Comparison of ENCODE assay signal across 15 mouse cellular contexts in the genomic region with DNA sequence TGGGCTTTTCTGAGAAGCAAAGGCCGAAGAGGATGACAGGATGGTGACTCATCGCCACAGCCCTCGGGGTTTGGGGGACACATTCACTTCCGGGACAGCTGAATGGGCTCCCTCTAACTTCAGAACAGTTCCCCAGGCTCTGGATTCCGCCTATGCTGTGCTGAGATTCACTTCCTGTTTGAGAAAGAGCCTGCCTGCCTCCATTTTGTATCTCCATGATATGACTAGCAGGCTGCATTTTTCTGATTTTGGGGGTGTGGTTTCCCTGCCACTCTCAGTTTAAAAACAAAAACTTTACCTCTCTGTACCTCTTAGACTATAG. TPM values are rescaled to one million over a fixed set of nuclear protein-coding genes. Genes with fewer than 3 reads are reported as not detected.
DNase-seq lines count a peak whose midpoint lies in the region; ATAC-seq and TF ChIP-seq lines count a peak whose summit lies in the region.
"Had no signal": no experiment of that assay in that cellular context is flagged by ENCODE, and none has a peak within 500 bp of the region (broad histone marks: within the 10 kb centered on the region; RNA-seq: fewer than 3 reads in every experiment).

No protein-coding gene starts in this region.

- peak overlapping the region; percentile 65 for H3K27ac ChIP-seq in kidney, embryonic 15.5 days
- H3K27ac ChIP-seq in kidney, adult 2 months (ENCODE audit: insufficient read depth, low read depth, low read length), result no peak overlapping the region
- H3K27ac ChIP-seq in neural tube, embryonic 15.5 days (replicated peaks), result peak overlapping the region; percentile 60
- H3K27ac ChIP-seq in forebrain, embryonic 16.5 days (ENCODE audit: low read length), result no peak overlapping the region
- H3K27ac ChIP-seq: embryonic facial prominence, embryonic 12.5 days had no signal

- WGBS in kidney, embryonic 15.5 days, result 24% methylated on average over 5 of the region's 5 CpGs
- WGBS in kidney, adult 2 months, result 40% methylated on average over 5 of the region's 5 CpGs
- 41% methylated on average over 5 of the region's 5 CpGs for WGBS in neural tube, embryonic 15.5 days
- 85% methylated on average over 5 of the region's 5 CpGs for WGBS in forebrain, embryonic 16.5 days

- DNase-seq in kidney, adult 2 months, result no peak
- peak; percentile 9 for DNase-seq in thymus, postnatal 0 days (ENCODE audit: low spot score)
- DNase-seq in thymus, postnatal 36 days, result no peak
- peak; percentile 12 for DNase-seq in induced T-regulatory cell, adult 2 months (ENCODE audit: low read depth)
- DNase-seq in layer of hippocampus, postnatal 25 days (ENCODE audit: extremely low spot score in 1 of 2, low spot score in 1 of 2), result no peak
- DNase-seq: cerebellum, adult 8-10 months; gastrocnemius, postnatal 14 days; lung, adult 2 months; right cerebral cortex, adult 18-20 months had no signal

- H3K36me3 ChIP-seq in kidney, embryonic 15.5 days, result no peaks in the 10 kb centered on the region
- H3K36me3 ChIP-seq in kidney, adult 2 months (ENCODE audit: control insufficient read depth, insufficient read depth, low read length), result no peaks in the 10 kb centered on the region
- H3K36me3 ChIP-seq in neural tube, embryonic 15.5 days, result no peaks in the 10 kb centered on the region
- no peaks in the 10 kb centered on the region for H3K36me3 ChIP-seq in forebrain, embryonic 16.5 days (ENCODE audit: control insufficient read depth, insufficient read depth)
- H3K36me3 ChIP-seq: embryonic facial prominence, embryonic 12.5 days; heart, embryonic 12.5 days had no signal

- no peak overlapping the region for H3K4me2 ChIP-seq in kidney, embryonic 15.5 days
- H3K4me2 ChIP-seq in neural tube, embryonic 15.5 days, result 0 out of 2 replicates have a peak overlapping the region, but pooled peaks have one; percentile 3
- H3K4me2 ChIP-seq in forebrain, embryonic 16.5 days (ENCODE audit: low read length), result no peak overlapping the region
- H3K4me2 ChIP-seq: embryonic facial prominence, embryonic 12.5 days; heart, embryonic 12.5 days had no signal

- no peak for ATAC-seq in kidney, embryonic 15.5 days (replicated peaks; ENCODE audit: low FRiP score)
- no peak for ATAC-seq in neural tube, embryonic 15.5 days (ENCODE audit: low FRiP score)
- no peak for ATAC-seq in forebrain, embryonic 16.5 days
- ATAC-seq: forebrain, embryonic 14.5 days had no signal

- no peak overlapping the region for H3K4me3 ChIP-seq in kidney, embryonic 15.5 days (replicated peaks)
- H3K4me3 ChIP-seq in kidney, adult 2 months (ENCODE audit: insufficient read depth, low read depth, low read length), result no peak overlapping the region
- H3K4me3 ChIP-seq in neural tube, embryonic 15.5 days (replicated peaks), result no peak overlapping the region
- no peak overlapping the region for H3K4me3 ChIP-seq in forebrain, embryonic 16.5 days (replicated peaks; ENCODE audit: low read length)
- H3K4me3 ChIP-seq: embryonic facial prominence, embryonic 12.5 days; heart, embryonic 12.5 days had no signal

- H3K4me1 ChIP-seq in kidney, embryonic 15.5 days, result peaks cover 11% of the 10 kb centered on the region
- no peaks in the 10 kb centered on the region for H3K4me1 ChIP-seq in kidney, adult 2 months (ENCODE audit: control insufficient read depth, insufficient read depth, low read length)
- H3K4me1 ChIP-seq in neural tube, embryonic 15.5 days, result peaks cover 23% of the 10 kb centered on the region
- no peaks in the 10 kb centered on the region for H3K4me1 ChIP-seq in forebrain, embryonic 16.5 days (replicated peaks; ENCODE audit: control insufficient read depth, insufficient read depth, low read length)
- H3K4me1 ChIP-seq: embryonic facial prominence, embryonic 12.5 days had no signal

- no peak for TF ChIP-seq CTCF in kidney, adult 2 months (conservative IDR thresholded peaks at IDR 0.05; ENCODE audit: insufficient read depth, insufficient read length, low read depth, low read length)

- no peak for TF ChIP-seq POLR2A in kidney, adult 2 months (IDR thresholded peaks at IDR 0.05; ENCODE audit: low read depth, low read length)

- H3K27me3 ChIP-seq in kidney, embryonic 15.5 days, result no peaks in the 10 kb centered on the region; the same call in 1 of the 2 replicates
- H3K27me3 ChIP-seq in kidney, adult 2 months (replicated peaks; ENCODE audit: control insufficient read depth, insufficient read depth, low read length), result no peaks in the 10 kb centered on the region
- no peaks in the 10 kb centered on the region for H3K27me3 ChIP-seq in neural tube, embryonic 15.5 days (replicated peaks)
- H3K27me3 ChIP-seq in forebrain, embryonic 16.5 days (replicated peaks; ENCODE audit: control insufficient read depth, insufficient read depth, low read length), result no peaks in the 10 kb centered on the region
- H3K27me3 ChIP-seq: embryonic facial prominence, embryonic 12.5 days had no signal

- H3K9me3 ChIP-seq in kidney, embryonic 15.5 days (replicated peaks), result no peaks in the 10 kb centered on the region
- H3K9me3 ChIP-seq in neural tube, embryonic 15.5 days (replicated peaks), result no peaks in the 10 kb centered on the region
- H3K9me3 ChIP-seq in forebrain, embryonic 16.5 days (ENCODE audit: control insufficient read depth, low read length), result no peaks in the 10 kb centered on the region
- H3K9me3 ChIP-seq: embryonic facial prominence, embryonic 12.5 days had no signal

- H3K9ac ChIP-seq in kidney, embryonic 15.5 days, result no peak overlapping the region
- no peak overlapping the region for H3K9ac ChIP-seq in neural tube, embryonic 15.5 days (replicated peaks)
- H3K9ac ChIP-seq in forebrain, embryonic 16.5 days (replicated peaks; ENCODE audit: low read depth, low read length), result no peak overlapping the region
- H3K9ac ChIP-seq: embryonic facial prominence, embryonic 12.5 days; heart, embryonic 12.5 days had no signal

RNA-seq across cellular contexts. Expression of a gene that starts 49.4 kb away (rescaled TPM):
- polyA plus RNA-seq in kidney, embryonic 15.5 days (2015; fragmentation: Nextera tagmentation; extraction: Ambion mirVana), result 15.0 and 16.9 TPM in 2 replicates
- polyA plus RNA-seq in kidney, adult 2 months (2012; rRNA removed), result 32.5 and 33.5 TPM in 2 replicates
- polyA plus RNA-seq in thymus, postnatal 0 days (2015; fragmentation: Nextera tagmentation; extraction: Ambion mirVana), result 2.5 and 2.7 TPM in 2 replicates
- 296 and 363 TPM in 2 replicates for polyA plus RNA-seq in neural tube, embryonic 15.5 days (2015; fragmentation: Nextera tagmentation; extraction: Ambion mirVana)
- polyA plus RNA-seq in forebrain, embryonic 16.5 days (2015; fragmentation: Nextera tagmentation; extraction: Ambion mirVana), result 226 and 227 TPM in 2 replicates
- 1,000 to 10,000 TPM; 1,583 to 1,720 TPM for total RNA-seq in layer of hippocampus, postnatal 25 days (2021)

Comparison
In these comparisons a context has a peak if more than half of its experiments do, and no peak if none do; other contexts are left out.
1. H3K27ac ChIP-seq: peak in kidney, embryonic 15.5 days (single experiment) and neural tube, embryonic 15.5 days (single experiment); none in kidney, adult 2 months (single experiment) and forebrain, embryonic 16.5 days (single experiment).
2. DNase-seq: peak in thymus, postnatal 0 days (single experiment) and induced T-regulatory cell, adult 2 months (single experiment); none in kidney, adult 2 months (single experiment), thymus, postnatal 36 days (0 of 2) and layer of hippocampus, postnatal 25 days (0 of 2).